Mouse (Mus musculus) myocyte (in vitro differentiated cells): Measurements from ENCODE around the gene Ret. TPM values are rescaled to one million over a fixed set of nuclear protein-coding genes. Genes with fewer than 3 reads are reported as not detected.

Experiments
- H3K27me3 ChIP-seq: one replicate; pipeline ENCODE4 v1.6.1; 2011; ENCODE audit not compliant: control insufficient read depth, insufficient read depth, insufficient read length
- H3K36me3 ChIP-seq: one replicate; pipeline ENCODE4 v1.6.1; 2011; ENCODE audit not compliant: control insufficient read depth, insufficient read depth
- H3K4me2 ChIP-seq: one replicate; pipeline ENCODE4 v1.6.1; 2011; ENCODE audit warnings: low read depth, control low read depth
- H3K4me3 ChIP-seq: one replicate; pipeline ENCODE4 v1.5.1; 2011; ENCODE audit warnings: mild to moderate bottlenecking, control low read depth, moderate library complexity
- H3K79me2 ChIP-seq: one replicate; pipeline ENCODE4 v1.6.1; 2011; ENCODE audit not compliant: control insufficient read depth, insufficient read depth
- H3ac ChIP-seq: one replicate; pipeline ENCODE4 v1.6.1; 2011; ENCODE audit not compliant: control insufficient read depth, insufficient read length
- CEBPB ChIP-seq: IDR thresholded peaks from 2 replicates; pipeline ENCODE4 v1.6.1; 2011; ENCODE audit warnings: mild to moderate bottlenecking, moderate library complexity; ENCODE audit not compliant: poor library complexity, insufficient read depth, severe bottlenecking
- E2F4 ChIP-seq: IDR thresholded peaks from one replicate; pipeline ENCODE4 v1.6.1; 2011; ENCODE audit warnings: mild to moderate bottlenecking, control low read depth, moderate library complexity; ENCODE audit not compliant: insufficient read depth
- MAX ChIP-seq: IDR thresholded peaks from one replicate; pipeline ENCODE4 v1.6.1; 2011; ENCODE audit warnings: low read depth, mild to moderate bottlenecking, control low read depth
- MYOD1 ChIP-seq, 3 experiments: IDR thresholded peaks; one replicate each; pipeline ENCODE4 v1.6.1; 2011; ENCODE audit warnings: control low read depth in 2 of 3, low read depth in 2 of 3, mild to moderate bottlenecking in 2 of 3, moderate library complexity in 1 of 3; ENCODE audit not compliant: insufficient read length in 2 of 3, control insufficient read depth in 1 of 3
- MYOG ChIP-seq, 3 experiments: IDR thresholded peaks; one replicate each; pipeline ENCODE4 v1.6.1; 2011; ENCODE audit warnings: control low read depth in 2 of 3, low read depth in 2 of 3, mild to moderate bottlenecking in 2 of 3; ENCODE audit not compliant: insufficient read length in 2 of 3, control insufficient read depth in 1 of 3, insufficient read depth in 1 of 3
- POLR2A ChIP-seq: IDR thresholded peaks from one replicate; pipeline ENCODE4 v1.6.1; 2011; ENCODE audit warnings: low read depth, mild to moderate bottlenecking, control low read depth, moderate library complexity; ENCODE audit not compliant: insufficient read length
- POLR2AphosphoS2 ChIP-seq: IDR thresholded peaks from one replicate; pipeline ENCODE4 v1.6.1; 2011; ENCODE audit warnings: low read depth, control low read depth; ENCODE audit not compliant: insufficient read length
- REST ChIP-seq: IDR thresholded peaks from one replicate; pipeline ENCODE4 v1.6.1; 2011; ENCODE audit warnings: mild to moderate bottlenecking, control low read depth, moderate library complexity; ENCODE audit not compliant: insufficient read depth, insufficient read length
- SRF ChIP-seq: IDR thresholded peaks from one replicate; pipeline ENCODE4 v1.6.1; 2011; ENCODE audit warnings: low read depth; ENCODE audit not compliant: control insufficient read depth, insufficient read length
- TCF12 ChIP-seq: IDR thresholded peaks from one replicate; pipeline ENCODE4 v1.6.1; 2011; ENCODE audit warnings: mild to moderate bottlenecking, control low read depth; ENCODE audit not compliant: poor library complexity, insufficient read depth, severe bottlenecking
- TCF3 ChIP-seq: IDR thresholded peaks from one replicate; pipeline ENCODE4 v1.6.1; 2011; ENCODE audit warnings: low read depth, control low read depth; ENCODE audit not compliant: insufficient read length
- USF1 ChIP-seq: IDR thresholded peaks from one replicate; pipeline ENCODE4 v1.6.1; 2011; ENCODE audit warnings: low read depth, mild to moderate bottlenecking, control low read depth, moderate library complexity
- polyA plus RNA-seq: library from polyadenylated mRNA; unstranded; fragments of >200 nt; fragmentation: generic; extraction: Trizol; gene quantifications from one replicate; pipeline ENCODE4 v1.2.1, GENCODE M21; 2012; ENCODE audit warnings: missing spikeins

The Ret gene
- polyA plus RNA-seq, 1 experiment = 1.8 TPM

DNA sequence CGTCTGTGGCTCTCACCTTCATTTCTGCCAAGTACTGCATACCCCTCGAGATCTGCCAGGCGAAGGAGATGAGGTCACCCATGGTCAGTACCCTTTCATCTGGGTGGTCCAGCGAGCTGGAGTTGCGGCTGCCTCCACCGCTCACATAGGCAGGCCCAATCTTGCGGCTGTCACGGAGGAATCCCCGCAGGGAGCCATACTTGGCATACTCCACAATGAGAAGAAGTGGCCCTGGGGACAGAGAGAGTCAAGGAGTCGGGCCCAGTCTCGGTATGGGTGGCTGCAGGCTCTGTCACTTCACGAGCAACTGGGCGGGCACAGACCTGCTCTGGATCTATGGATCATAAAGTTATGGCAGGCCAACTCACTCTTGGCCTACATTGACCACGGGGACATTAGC, 29.4 kb downstream of the Ret start:
- Histone ChIP-seq H3K4me3 (no peak overlapping the region), H3ac (no peak overlapping the region), H3K79me2 (no peaks in the 10 kb centered on the region), H3K27me3 (peaks cover 6% of the 10 kb centered on the region), H3K36me3 (no peaks in the 10 kb centered on the region), H3K4me2 (no peak overlapping the region)
- TF ChIP-seq MAX (no peak), USF1 (no peak), E2F4 (no peak), REST (no peak), TCF12 (no peak)

DNA sequence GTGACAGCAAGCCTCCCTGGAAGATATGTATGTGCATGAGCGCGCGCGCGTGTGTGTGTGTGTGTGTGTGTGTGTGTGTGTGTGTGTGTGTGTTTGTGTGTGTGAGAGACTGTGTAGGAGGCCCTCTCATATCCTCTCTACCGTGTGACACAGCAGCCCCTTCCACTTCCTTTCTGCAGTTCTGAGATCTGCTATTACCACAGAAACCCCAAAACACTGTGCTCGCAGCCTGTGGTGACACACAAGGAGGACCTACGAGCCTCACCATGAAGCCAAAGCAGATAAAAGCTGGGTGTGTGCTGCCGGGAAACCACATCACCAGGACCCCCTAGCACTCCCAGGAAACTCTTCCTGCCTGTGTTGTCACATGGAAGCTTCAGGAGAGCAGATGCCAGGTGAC, 30.5 kb downstream of the Ret start:
- Histone ChIP-seq H3K36me3 (no peaks in the 10 kb centered on the region), H3K79me2 (no peaks in the 10 kb centered on the region), H3K4me2 (no peak overlapping the region), H3ac (no peak overlapping the region), H3K4me3 (no peak overlapping the region), H3K27me3 (peaks cover 6% of the 10 kb centered on the region)
- TF ChIP-seq MYOG (IDR thresholded peaks at IDR 0.05; ENCODE audit: control insufficient read depth in 1 of 3, insufficient read depth in 1 of 3, insufficient read length in 2 of 3, low read depth in 2 of 3) = no peak
- TF ChIP-seq TCF3 = no peak
- no peak for TF ChIP-seq SRF
- no peak for TF ChIP-seq POLR2AphosphoS2
- no peak for TF ChIP-seq POLR2A
- no peak for TF ChIP-seq MYOD1 (IDR thresholded peaks at IDR 0.05; ENCODE audit: control insufficient read depth in 1 of 3, insufficient read length in 2 of 3, low read depth in 2 of 3)
- TF ChIP-seq E2F4 = no peak
- no peak for TF ChIP-seq USF1
- TF ChIP-seq MAX = no peak
- TF ChIP-seq REST = no peak
- TF ChIP-seq CEBPB = no peak
- no peak for TF ChIP-seq TCF12

DNA sequence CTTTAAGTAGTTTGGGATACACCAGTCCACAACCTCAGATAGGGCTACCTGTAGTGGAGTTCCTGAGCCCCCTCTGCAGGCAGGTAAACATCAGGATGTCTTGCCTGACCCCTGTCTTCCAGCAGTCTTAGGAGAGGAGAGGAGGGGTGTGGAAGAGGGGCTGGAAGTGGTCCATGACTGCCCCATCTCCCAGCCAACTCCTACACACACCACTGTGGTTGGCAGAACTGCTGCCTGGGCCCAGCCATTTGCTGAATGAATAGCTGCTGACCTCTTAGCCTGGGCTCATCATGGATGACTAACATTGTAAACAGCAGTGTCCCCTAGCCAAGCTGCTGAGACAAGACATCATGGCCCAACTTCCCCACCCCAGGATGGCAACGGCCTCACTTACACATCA, 32.0 kb downstream of the Ret start:
- no peaks in the 10 kb centered on the region for H3K36me3 ChIP-seq
- no peaks in the 10 kb centered on the region for H3K79me2 ChIP-seq
- peaks cover 6% of the 10 kb centered on the region for H3K27me3 ChIP-seq
- no peak overlapping the region for H3K4me2 ChIP-seq
- H3ac ChIP-seq = no peak overlapping the region
- TF ChIP-seq TCF3 (no peak), MAX (no peak), MYOG (IDR thresholded peaks at IDR 0.05; ENCODE audit: control insufficient read depth in 1 of 3, insufficient read depth in 1 of 3, insufficient read length in 2 of 3, low read depth in 2 of 3) (no peak), USF1 (no peak), MYOD1 (IDR thresholded peaks at IDR 0.05; ENCODE audit: control insufficient read depth in 1 of 3, insufficient read length in 2 of 3, low read depth in 2 of 3) (no peak), SRF (no peak), E2F4 (no peak)
- H3K4me3 ChIP-seq = no peak overlapping the region

DNA sequence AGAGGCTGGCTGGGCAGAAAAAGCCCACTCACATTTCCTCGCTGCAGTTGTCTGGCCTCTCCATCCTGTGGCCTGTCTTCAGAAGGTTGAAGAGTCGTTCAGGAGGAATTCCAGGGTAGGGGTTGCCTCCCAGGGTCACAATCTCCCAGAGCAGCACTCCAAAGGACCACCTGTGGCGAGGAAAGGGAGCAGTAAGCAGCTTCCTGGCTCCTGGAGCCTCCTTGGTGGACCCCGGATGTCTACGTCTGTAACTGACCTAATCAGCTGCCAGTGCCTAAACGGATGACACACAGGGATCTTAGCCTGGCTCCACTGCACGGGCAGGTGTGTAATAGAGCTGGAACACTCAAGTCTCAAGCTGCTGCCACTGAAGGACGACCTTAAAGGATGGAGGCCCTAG, 32.8 kb downstream of the Ret start:
- no peak overlapping the region for H3K4me3 ChIP-seq
- H3K36me3 ChIP-seq = no peaks in the 10 kb centered on the region
- TF ChIP-seq SRF (no peak), MYOD1 (IDR thresholded peaks at IDR 0.05; ENCODE audit: control insufficient read depth in 1 of 3, insufficient read length in 2 of 3, low read depth in 2 of 3) (no peak), TCF3 (no peak), USF1 (no peak), CEBPB (no peak), E2F4 (no peak), POLR2AphosphoS2 (no peak), MYOG (IDR thresholded peaks at IDR 0.05; ENCODE audit: control insufficient read depth in 1 of 3, insufficient read depth in 1 of 3, insufficient read length in 2 of 3, low read depth in 2 of 3) (no peak), TCF12 (no peak), MAX (no peak)
- H3K4me2 ChIP-seq = no peak overlapping the region
- H3K79me2 ChIP-seq = no peaks in the 10 kb centered on the region
- no peak overlapping the region for H3ac ChIP-seq
- peaks cover 6% of the 10 kb centered on the region for H3K27me3 ChIP-seq

DNA sequence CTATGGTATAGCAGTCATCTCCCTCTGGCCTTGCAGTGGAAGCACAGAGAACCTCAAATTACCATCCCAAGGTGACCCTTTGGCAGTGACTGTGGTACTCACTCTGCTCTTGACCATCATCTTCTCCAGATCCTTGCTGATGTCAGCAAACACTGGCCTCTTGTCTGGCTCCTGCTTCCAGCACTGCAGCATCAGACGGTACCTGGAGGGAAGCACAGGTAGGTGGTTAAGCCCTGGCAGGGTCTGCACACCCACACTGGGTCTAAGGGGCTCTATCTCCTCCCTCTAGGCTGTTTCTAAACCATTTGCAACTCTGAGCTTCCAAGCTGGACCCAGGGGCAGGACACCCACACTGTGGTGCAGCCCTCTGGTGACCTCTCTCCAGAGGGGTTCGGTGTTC, 34.4 kb downstream of the Ret start:
- no peaks in the 10 kb centered on the region for H3K79me2 ChIP-seq
- TF ChIP-seq MYOD1 (IDR thresholded peaks at IDR 0.05; ENCODE audit: control insufficient read depth in 1 of 3, insufficient read length in 2 of 3, low read depth in 2 of 3) = no peak
- no peak for TF ChIP-seq REST
- no peak for TF ChIP-seq USF1
- H3K4me2 ChIP-seq = no peak overlapping the region
- H3K4me3 ChIP-seq = no peak overlapping the region
- no peaks in the 10 kb centered on the region for H3K27me3 ChIP-seq
- H3ac ChIP-seq = no peak overlapping the region
- H3K36me3 ChIP-seq = no peaks in the 10 kb centered on the region

DNA sequence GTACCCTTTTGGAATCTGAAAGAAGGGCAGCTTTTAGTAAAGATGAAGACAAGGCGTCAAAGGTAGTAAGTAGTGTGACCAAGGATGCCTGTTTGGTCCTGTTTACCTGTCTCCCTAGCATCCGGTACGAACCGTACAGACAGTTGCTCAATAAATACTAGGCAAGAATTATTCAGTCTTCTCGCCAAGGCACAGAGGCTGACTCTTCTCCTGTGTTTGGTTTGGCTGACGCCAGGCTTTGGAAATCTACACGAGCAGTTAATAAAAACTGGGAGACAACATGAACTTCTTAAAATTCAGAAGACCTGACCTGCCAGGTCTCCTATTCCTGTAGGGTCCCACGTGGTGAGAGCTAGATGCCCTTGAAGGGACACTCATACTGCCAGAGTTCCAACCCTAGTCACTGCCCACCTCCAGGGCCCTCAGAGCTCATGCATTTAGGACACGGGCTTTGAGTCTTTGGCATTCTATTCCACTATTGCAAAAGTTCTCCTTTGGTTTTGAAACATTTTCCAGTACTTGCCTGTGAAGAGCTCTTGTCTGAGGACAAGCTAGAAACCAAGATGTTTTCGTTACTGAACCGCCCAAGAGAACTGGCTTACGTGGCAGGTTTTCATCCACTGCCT, 34.9 kb downstream of the Ret start:
- Histone ChIP-seq H3K79me2 (no peaks in the 10 kb centered on the region), H3ac (no peak overlapping the region), H3K27me3 (no peaks in the 10 kb centered on the region), H3K4me2 (no peak overlapping the region), H3K4me3 (no peak overlapping the region), H3K36me3 (no peaks in the 10 kb centered on the region)
- TF ChIP-seq E2F4 (no peak), TCF12 (no peak), TCF3 (no peak), USF1 (no peak), POLR2AphosphoS2 (no peak)
